Mouse (Mus musculus) lung, adult 2 months (tissue): ENCODE measurements at regions not wholly inside any gene's neighbourhood (a gene's known extent, or its start where the extent isn't known, plus 50 kb on each side); places are given as distances from the start of the nearest gene placed in this dataset.

Source experiments
- DNase-seq: peaks from one replicate; pipeline ENCODE4 v3.0.0; 2022
- H3K4me1 ChIP-seq: fragments of 200-500 bp; 2 replicates; pipeline ENCODE4 v1.6.1; 2011; ENCODE audit warnings: low read length; ENCODE audit not compliant: control insufficient read depth, insufficient read depth
- H3K4me3 ChIP-seq: fragments of 200-500 bp; replicated peaks from 2 replicates; pipeline ENCODE3; 2011; ENCODE audit warnings: low read depth, mild to moderate bottlenecking, control low read depth, low read length; ENCODE audit errors: extremely low read depth
- CTCF ChIP-seq: fragments of 200-500 bp; IDR thresholded peaks from 2 replicates; pipeline ENCODE4 v1.5.1; 2011; ENCODE audit warnings: mild to moderate bottlenecking, low read length, control low read depth; ENCODE audit not compliant: insufficient read depth
- POLR2A ChIP-seq: fragments of 200-500 bp; IDR thresholded peaks from 2 replicates; pipeline ENCODE4 v1.6.1; 2011; ENCODE audit warnings: low read depth, mild to moderate bottlenecking, control low read depth, low read length, borderline replicate concordance; ENCODE audit errors: extremely low read depth
- WGBS: fragments of 180-500 bp; shearing (Covaris S2); methylation state at CpG from one replicate; pipeline ENCODE4 v1.1.7; 2018; 5-methylcytosine and 5-hydroxymethylcytosine counted together

GRCm38 (mm10) chr11:63573271-63573670 is 348.8 kb downstream of the Hs3st3b1 start:
- DNase-seq = no peak
- TF ChIP-seq CTCF (no peak), POLR2A (no peak)
- no peaks in the 10 kb centered on the region for H3K4me1 ChIP-seq
- WGBS = 60% methylated on average over 2 of the region's 2 CpGs
- no peak overlapping the region for H3K4me3 ChIP-seq

- H3K4me1 ChIP-seq = no peaks in the 10 kb centered on the region
- no peak for DNase-seq
- H3K4me3 ChIP-seq = no peak overlapping the region
- TF ChIP-seq POLR2A = no peak
- no peak for TF ChIP-seq CTCF
- WGBS = 66% methylated on average over 3 of the region's 3 CpGs
Measured at GRCm38 (mm10) chr11:63583321-63583720, 338.8 kb downstream of the Hs3st3b1 start.

- 79% methylated on average over 8 of the region's 8 CpGs for WGBS
- DNase-seq = no peak
- no peak for TF ChIP-seq CTCF
- no peak for TF ChIP-seq POLR2A
Measured at GRCm38 (mm10) chr11:63585216-63585869, 336.7 kb downstream of the Hs3st3b1 start.

GRCm38 (mm10) chr11:63620220-63620619 is 301.9 kb downstream of the Hs3st3b1 start:
- WGBS = 73% methylated on average over 4 of the region's 4 CpGs
- no peak overlapping the region for H3K4me3 ChIP-seq
- no peak for DNase-seq
- no peaks in the 10 kb centered on the region for H3K4me1 ChIP-seq
- no peak for TF ChIP-seq POLR2A
- no peak for TF ChIP-seq CTCF

More at GRCm38 (mm10) chr11:63585216-63585869, 336.7 kb downstream of the Hs3st3b1 start:
- no peak overlapping the region for H3K4me3 ChIP-seq
- H3K4me1 ChIP-seq = no peaks in the 10 kb centered on the region

GRCm38 (mm10) chr11:63630336-63630735 is 291.8 kb downstream of the Hs3st3b1 start:
- no peak for DNase-seq
- WGBS = 60% methylated on average over 11 of the region's 11 CpGs
- TF ChIP-seq CTCF (no peak), POLR2A (no peak)
- H3K4me1 ChIP-seq = no peaks in the 10 kb centered on the region
- no peak overlapping the region for H3K4me3 ChIP-seq

GRCm38 (mm10) chr11:63657057-63657456 is 265.0 kb downstream of the Hs3st3b1 start:
- Histone ChIP-seq H3K4me3 (no peak overlapping the region), H3K4me1 (no peaks in the 10 kb centered on the region)
- WGBS = 85% methylated on average over 9 of the region's 9 CpGs
- DNase-seq = no peak
- TF ChIP-seq CTCF = no peak

- no peak for DNase-seq
- no peaks in the 10 kb centered on the region for H3K4me1 ChIP-seq
- WGBS = 61% methylated on average over 12 of the region's 12 CpGs
Measured at GRCm38 (mm10) chr11:63665268-63665934, 256.7 kb downstream of the Hs3st3b1 start.

GRCm38 (mm10) chr11:63670477-63670876 is 251.6 kb downstream of the Hs3st3b1 start:
- H3K4me1 ChIP-seq = no peaks in the 10 kb centered on the region
- TF ChIP-seq POLR2A = no peak
- no peak for TF ChIP-seq CTCF
- 65% methylated on average over 4 of the region's 4 CpGs for WGBS
- no peak for DNase-seq
- H3K4me3 ChIP-seq = no peak overlapping the region

More at GRCm38 (mm10) chr11:63665268-63665934, 256.7 kb downstream of the Hs3st3b1 start:
- H3K4me3 ChIP-seq = no peak overlapping the region
- TF ChIP-seq POLR2A (no peak), CTCF (no peak)

- no peak for TF ChIP-seq POLR2A
- TF ChIP-seq CTCF = no peak
- Histone ChIP-seq H3K4me1 (no peaks in the 10 kb centered on the region), H3K4me3 (no peak overlapping the region)
- WGBS = 50% methylated on average over 2 of the region's 2 CpGs
- DNase-seq = no peak
Measured at GRCm38 (mm10) chr11:63671816-63672215, 250.3 kb downstream of the Hs3st3b1 start.

GRCm38 (mm10) chr11:63677921-63678320 is 244.2 kb downstream of the Hs3st3b1 start:
- Histone ChIP-seq H3K4me3 (no peak overlapping the region), H3K4me1 (no peaks in the 10 kb centered on the region)
- 70% methylated on average over 11 of the region's 11 CpGs for WGBS
- TF ChIP-seq CTCF (no peak), POLR2A (no peak)
- DNase-seq = no peak

- Histone ChIP-seq H3K4me3 (no peak overlapping the region), H3K4me1 (no peaks in the 10 kb centered on the region)
- no peak for TF ChIP-seq CTCF
- no peak for TF ChIP-seq POLR2A
- 85% methylated on average over 17 of the region's 17 CpGs for WGBS
- DNase-seq = no peak
Measured at GRCm38 (mm10) chr11:63678382-63678905, 243.6 kb downstream of the Hs3st3b1 start.
